ENCODE assay signal across 9 mouse cellular contexts in the genomic region with DNA sequence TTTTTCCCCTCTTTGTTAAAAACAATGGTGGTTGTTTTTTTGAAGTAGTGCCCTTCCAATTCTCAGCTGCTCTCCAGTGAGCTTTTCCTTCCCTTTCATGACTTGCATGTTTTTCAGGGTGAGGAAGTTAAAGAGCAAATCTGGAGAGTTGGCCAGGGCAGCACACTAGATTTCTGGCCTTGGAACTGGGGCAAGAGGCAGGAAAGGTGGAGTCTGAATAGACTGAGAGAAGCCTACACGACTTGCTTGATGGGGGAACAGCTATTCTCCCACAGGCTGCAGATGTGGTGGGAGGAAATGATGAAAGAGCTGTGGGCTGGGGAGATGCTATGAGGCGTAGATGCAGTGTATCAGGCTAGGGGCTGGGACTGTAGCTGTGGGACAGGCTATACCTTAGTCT. TPM values are rescaled to one million over a fixed set of nuclear protein-coding genes. Genes with fewer than 3 reads are reported as not detected.
DNase-seq lines count a peak whose midpoint lies in the region; ATAC-seq and TF ChIP-seq lines count a peak whose summit lies in the region.
"Had no signal": no experiment of that assay in that cellular context is flagged by ENCODE, and none has a peak within 500 bp of the region (broad histone marks: within the 10 kb centered on the region; RNA-seq: fewer than 3 reads in every experiment).

No protein-coding gene starts in this region.

- no peaks in the 10 kb centered on the region for H3K9me3 ChIP-seq in kidney, postnatal 0 days (replicated peaks; ENCODE audit: low read length)

- no peak for DNase-seq in layer of hippocampus, adult 2 months (ENCODE audit: low spot score in 2 of 2)
- DNase-seq in layer of hippocampus, postnatal 10 days (ENCODE audit: low spot score in 2 of 2), result no peak
- DNase-seq in heart, adult 11 months, result peak; percentile 99
- DNase-seq in kidney, postnatal 0 days (ENCODE audit: low spot score), result peak; percentile 40
- DNase-seq in left cerebral cortex, adult 9 months (ENCODE audit: low spot score in 2 of 2), result no peak
- no peak for DNase-seq in layer of hippocampus, adult 8-10 months (ENCODE audit: low spot score in 2 of 2)
- no peak for DNase-seq in thymus, postnatal 10 days (ENCODE audit: low spot score in 2 of 2)

- H3K27ac ChIP-seq in layer of hippocampus, adult 2 months, result peak overlapping the region; percentile 20; the same call in 1 of the 2 replicates
- H3K27ac ChIP-seq in kidney, postnatal 0 days, result peak overlapping the region; percentile 32; the same call in 1 of the 2 replicates

- ATAC-seq in kidney, postnatal 0 days (replicated peaks; ENCODE audit: low FRiP score, low read depth), result no peak
- ATAC-seq in neutrophil, adult 5-6 weeks (ENCODE audit: extremely low read depth, insufficient number of reproducible peaks, low FRiP score, poor library complexity, severe bottlenecking), result peak; percentile 67
- ATAC-seq: Patski had no signal

- TF ChIP-seq CTCF in layer of hippocampus, adult 2 months (conservative IDR thresholded peaks at IDR 0.05), result no peak
- no peak for TF ChIP-seq CTCF in kidney, postnatal 0 days (IDR thresholded peaks at IDR 0.05; ENCODE audit: low read depth)

- H3K4me1 ChIP-seq in kidney, postnatal 0 days (replicated peaks; ENCODE audit: insufficient read depth, low read length), result no peaks in the 10 kb centered on the region

- H3K9ac ChIP-seq in kidney, postnatal 0 days (ENCODE audit: low read depth, low read length), result no peak overlapping the region

- no peak overlapping the region for H3K4me2 ChIP-seq in kidney, postnatal 0 days (ENCODE audit: low read length)

- no peaks in the 10 kb centered on the region for H3K36me3 ChIP-seq in kidney, postnatal 0 days (ENCODE audit: insufficient read depth, low read length)

- H3K4me3 ChIP-seq in layer of hippocampus, adult 2 months, result no peak overlapping the region
- no peak overlapping the region for H3K4me3 ChIP-seq in kidney, postnatal 0 days (replicated peaks; ENCODE audit: low read depth, low read length)

- H3K27me3 ChIP-seq in kidney, postnatal 0 days (ENCODE audit: insufficient read depth, low read length), result no peaks in the 10 kb centered on the region
- H3K27me3 ChIP-seq: Patski had no signal

- WGBS in kidney, postnatal 0 days, result 37% methylated on average over 2 of the region's 2 CpGs

RNA-seq across cellular contexts. Expression of gene Grk5, which starts 57.1 kb away (rescaled TPM):
- 10 to 100 TPM; 10.4 to 11.5 TPM for total RNA-seq in layer of hippocampus, adult 2 months (2021)
- total RNA-seq in layer of hippocampus, postnatal 10 days (2021), result 10 to 100 TPM; 11.6 to 13.2 TPM
- polyA plus RNA-seq in kidney, postnatal 0 days (2015; fragmentation: Nextera tagmentation; extraction: Ambion mirVana), result 2.3 and 2.9 TPM in 2 replicates
- 18.9 and 19.2 TPM in 2 replicates for total RNA-seq in neutrophil, adult 5-6 weeks (2017)
- total RNA-seq in layer of hippocampus, adult 8-10 months (2022), result 10 to 100 TPM in 3 of 4 experiments, 1 to 10 TPM in 1; 7.7 to 12.0 (median 11.9) TPM

Comparison
In these comparisons a context has a peak if more than half of its experiments do, and no peak if none do; other contexts are left out.
1. DNase-seq: peak in heart, adult 11 months (single experiment) and kidney, postnatal 0 days (single experiment); none in layer of hippocampus, adult 2 months (0 of 2), layer of hippocampus, postnatal 10 days (0 of 2), left cerebral cortex, adult 9 months (0 of 2), layer of hippocampus, adult 8-10 months (0 of 2) and thymus, postnatal 10 days (0 of 2).